16 mouse cellular contexts compared by ENCODE assay signal in the genomic region with DNA sequence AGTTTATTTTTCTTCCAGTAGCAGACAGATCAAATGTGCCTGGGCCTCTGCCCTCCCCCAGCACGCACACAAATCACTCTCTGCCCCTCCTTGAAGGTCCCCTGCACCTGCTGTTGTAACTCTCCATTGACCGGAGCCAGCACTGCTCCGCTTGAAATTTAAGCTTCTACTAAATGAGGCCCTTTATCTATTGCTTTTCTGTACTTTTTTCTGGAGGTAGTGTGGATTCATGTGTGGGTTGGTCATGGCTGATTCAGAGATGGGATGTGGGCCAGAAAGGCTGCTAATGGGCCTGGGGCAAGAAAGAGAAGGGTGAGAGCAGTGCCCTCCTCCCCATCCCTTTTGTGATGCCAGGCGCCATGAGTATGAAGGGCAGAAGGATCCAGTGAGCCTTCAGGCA. TPM values are rescaled to one million over a fixed set of nuclear protein-coding genes. Genes with fewer than 3 reads are reported as not detected.
A peak's percentile ranks its signal among the peaks of the same experiment; 100 is the strongest.
DNase-seq lines count a peak whose midpoint lies in the region; ATAC-seq and TF ChIP-seq lines count a peak whose summit lies in the region.
"Had no signal": no experiment of that assay in that cellular context is flagged by ENCODE, and none has a peak within 500 bp of the region (broad histone marks: within the 10 kb centered on the region; RNA-seq: fewer than 3 reads in every experiment).

No protein-coding gene starts in this region.

- no peaks in the 10 kb centered on the region for H3K9me3 ChIP-seq in hindbrain, embryonic 16.5 days (ENCODE audit: control insufficient read depth, low read length)
- no peaks in the 10 kb centered on the region for H3K9me3 ChIP-seq in hindbrain, postnatal 0 days (ENCODE audit: low read length)
- no peaks in the 10 kb centered on the region for H3K9me3 ChIP-seq in limb, embryonic 12.5 days
- H3K9me3 ChIP-seq: forebrain, embryonic 12.5 days; hindbrain, embryonic 15.5 days; midbrain, embryonic 13.5 days had no signal

- TF ChIP-seq CTCF in hindbrain, postnatal 0 days (IDR thresholded peaks at IDR 0.05; ENCODE audit: low read depth): no peak
- TF ChIP-seq CTCF in C2C12 (IDR thresholded peaks at IDR 0.05; ENCODE audit: control insufficient read depth, insufficient read depth, insufficient read length): no peak

- 52% methylated on average over 4 of the region's 4 CpGs for WGBS in hindbrain, embryonic 16.5 days
- WGBS in hindbrain, postnatal 0 days: 47% methylated on average over 4 of the region's 4 CpGs
- 55% methylated on average over 4 of the region's 4 CpGs for WGBS in limb, embryonic 12.5 days

- H3ac ChIP-seq in C2C12 (ENCODE audit: control insufficient read depth, insufficient read length, low read depth): no peak overlapping the region

- no peaks in the 10 kb centered on the region for H3K79me3 ChIP-seq in C2C12 (ENCODE audit: low read depth)

- H3K4me3 ChIP-seq in hindbrain, embryonic 16.5 days (ENCODE audit: low read length): no peak overlapping the region
- no peak overlapping the region for H3K4me3 ChIP-seq in hindbrain, postnatal 0 days (ENCODE audit: low read length)
- no peak overlapping the region for H3K4me3 ChIP-seq in C2C12 (ENCODE audit: insufficient read depth, poor library complexity, severe bottlenecking)
- no peak overlapping the region for H3K4me3 ChIP-seq in limb, embryonic 12.5 days (replicated peaks)
- H3K4me3 ChIP-seq: forebrain, embryonic 12.5 days; hindbrain, embryonic 15.5 days; midbrain, embryonic 13.5 days had no signal

- no peak for DNase-seq in hindbrain, postnatal 0 days (ENCODE audit: low spot score)
- peak; percentile 71 for DNase-seq in Muller cell, postnatal 12 days (ENCODE audit: inconsistent ontology term)
- no peak for DNase-seq in ovary, postnatal 14 days (ENCODE audit: low spot score)
- DNase-seq in layer of hippocampus, adult 8-10 months (ENCODE audit: low spot score in 2 of 2): no peak
- DNase-seq: adrenal gland, postnatal 10 days; cerebellum, postnatal 25 days; kidney, postnatal 14 days; liver, postnatal 0 days; lung, postnatal 4 days had no signal

- peak; percentile 34; the same call in 1 of the 2 replicates for ATAC-seq in hindbrain, embryonic 16.5 days
- no peak for ATAC-seq in hindbrain, postnatal 0 days
- no peak for ATAC-seq in limb, embryonic 12.5 days (ENCODE audit: insufficient number of reproducible peaks, insufficient read depth, low FRiP score, low TSS enrichment, low read depth)
- ATAC-seq: liver, postnatal 0 days; midbrain, embryonic 13.5 days had no signal

- no peaks in the 10 kb centered on the region for H3K27me3 ChIP-seq in hindbrain, embryonic 16.5 days (replicated peaks; ENCODE audit: control insufficient read depth, insufficient read depth, low read length)
- no peaks in the 10 kb centered on the region for H3K27me3 ChIP-seq in hindbrain, postnatal 0 days (ENCODE audit: insufficient read depth, low read length)
- no peaks in the 10 kb centered on the region for H3K27me3 ChIP-seq in C2C12 (ENCODE audit: control insufficient read depth, insufficient read depth, insufficient read length)
- no peaks in the 10 kb centered on the region for H3K27me3 ChIP-seq in limb, embryonic 12.5 days
- H3K27me3 ChIP-seq: forebrain, embryonic 12.5 days; hindbrain, embryonic 15.5 days; midbrain, embryonic 13.5 days had no signal

- no peaks in the 10 kb centered on the region; the same call in 1 of the 2 replicates for H3K4me1 ChIP-seq in hindbrain, embryonic 16.5 days (ENCODE audit: control insufficient read depth, insufficient read depth, low read depth, low read length)
- peaks cover 6% of the 10 kb centered on the region; the same call in 1 of the 2 replicates for H3K4me1 ChIP-seq in hindbrain, postnatal 0 days (ENCODE audit: insufficient read depth, low read length)
- H3K4me1 ChIP-seq in limb, embryonic 12.5 days (replicated peaks): peaks cover 46% of the 10 kb centered on the region
- H3K4me1 ChIP-seq: hindbrain, embryonic 15.5 days had no signal

- H3K36me3 ChIP-seq in hindbrain, embryonic 16.5 days (ENCODE audit: control insufficient read depth, insufficient read depth, low read length): no peaks in the 10 kb centered on the region
- no peaks in the 10 kb centered on the region for H3K36me3 ChIP-seq in hindbrain, postnatal 0 days (ENCODE audit: insufficient read depth, low read length)
- H3K36me3 ChIP-seq in C2C12 (ENCODE audit: control insufficient read depth, insufficient read depth): no peaks in the 10 kb centered on the region
- no peaks in the 10 kb centered on the region for H3K36me3 ChIP-seq in limb, embryonic 12.5 days
- H3K36me3 ChIP-seq: forebrain, embryonic 12.5 days; hindbrain, embryonic 15.5 days; midbrain, embryonic 13.5 days had no signal

- H3K4me2 ChIP-seq in hindbrain, embryonic 16.5 days (ENCODE audit: low read length): no peak overlapping the region
- no peak overlapping the region for H3K4me2 ChIP-seq in hindbrain, postnatal 0 days (ENCODE audit: low read depth, low read length)
- H3K4me2 ChIP-seq in limb, embryonic 12.5 days: no peak overlapping the region
- H3K4me2 ChIP-seq: forebrain, embryonic 12.5 days; heart, embryonic 11.5 days; hindbrain, embryonic 15.5 days; midbrain, embryonic 13.5 days had no signal

- H3K9ac ChIP-seq in hindbrain, embryonic 16.5 days (ENCODE audit: low read depth, low read length): no peak overlapping the region
- H3K9ac ChIP-seq in hindbrain, postnatal 0 days (replicated peaks; ENCODE audit: low read length): no peak overlapping the region
- no peak overlapping the region for H3K9ac ChIP-seq in limb, embryonic 12.5 days (replicated peaks)
- H3K9ac ChIP-seq: forebrain, embryonic 12.5 days; hindbrain, embryonic 15.5 days; liver, postnatal 0 days; midbrain, embryonic 13.5 days had no signal

- H3K27ac ChIP-seq in hindbrain, embryonic 16.5 days (ENCODE audit: low read depth, low read length): no peak overlapping the region
- H3K27ac ChIP-seq in hindbrain, postnatal 0 days: no peak overlapping the region
- peak overlapping the region; percentile 51; the same call in 1 of the 2 replicates for H3K27ac ChIP-seq in limb, embryonic 12.5 days
- H3K27ac ChIP-seq: forebrain, embryonic 12.5 days; hindbrain, embryonic 15.5 days; midbrain, embryonic 13.5 days had no signal

- no peaks in the 10 kb centered on the region for H3K79me2 ChIP-seq in C2C12 (ENCODE audit: control insufficient read depth, insufficient read depth)

TF ChIP-seq in C2C12, 6 proteins besides CTCF, POLR2A, EP300 and RAD21:
- TF ChIP-seq USF1 (IDR thresholded peaks at IDR 0.05; ENCODE audit: low read depth): no peak
- no peak for TF ChIP-seq CEBPB (IDR thresholded peaks at IDR 0.05; ENCODE audit: low read depth)
- TF ChIP-seq MYOG (IDR thresholded peaks at IDR 0.05; ENCODE audit: control insufficient read depth, extremely low read depth, insufficient read length): no peak
- TF ChIP-seq FOSL1 (IDR thresholded peaks at IDR 0.05; ENCODE audit: insufficient read depth, low read length, poor library complexity, severe bottlenecking): peak; percentile 2
- TF ChIP-seq MAX (IDR thresholded peaks at IDR 0.05): no peak
- TF ChIP-seq MYOD1 (IDR thresholded peaks at IDR 0.05; ENCODE audit: control insufficient read depth, insufficient read length, low read depth): peak; percentile 94
TF ChIP-seq in C2C12: peak in this region for 2.

RNA-seq across cellular contexts. Expression of a gene that starts 51.4 kb away (rescaled TPM):
- 19.9 and 20.7 TPM in 2 replicates for polyA plus RNA-seq in hindbrain, embryonic 16.5 days (2015; fragmentation: Nextera tagmentation; extraction: Ambion mirVana)
- total RNA-seq in hindbrain, postnatal 0 days (2014; rRNA removed): 5.9 and 7.2 TPM in 2 replicates
- 16.7 and 17.1 TPM in 2 replicates for polyA plus RNA-seq in hindbrain, postnatal 0 days (2015; fragmentation: Nextera tagmentation; extraction: Ambion mirVana)
- polyA plus RNA-seq in C2C12 (2012; fragmentation: generic; extraction: Trizol): 4.8 TPM
- 156 and 176 TPM in 2 replicates for polyA plus RNA-seq in limb, embryonic 12.5 days (2016; fragmentation: Nextera tagmentation; extraction: Ambion mirVana)
- total RNA-seq in layer of hippocampus, adult 8-10 months (2022): 10 to 100 TPM; 60.9 to 67.0 (median 63.6) TPM
